Mouse (Mus musculus) activated CD4-positive, CD25-positive, alpha-beta regulatory T cell, adult 4 months (primary cell): ENCODE results near the gene Btrc. TPM values are rescaled to one million over a fixed set of nuclear protein-coding genes. Genes with fewer than 3 reads are reported as not detected.
"Not testable (repeated sequence)": the region's sequence is repeated elsewhere in the genome, so short reads cannot be mapped to it uniquely, and the experiment has no call there.

ENCODE experiments used
- ATAC-seq: one replicate; pipeline ENCODE4 v1.8.0; 2017
- polyA plus RNA-seq, 2 experiments: library from polyadenylated mRNA; unstranded; fragments of 100-300 nt; shearing (Covaris generic); gene quantifications; one replicate each; pipeline ENCODE4 v1.2.1; 2017

Btrc gene
- polyA plus RNA-seq: 10 to 100 TPM; 22.0 to 33.4 TPM

GRCm38 (mm10) chr19:45363384-45363926, at the start of gene Btrc:
TSS of gene Btrc (plus strand) at chr19:45363734.
- peak; percentile 98 for ATAC-seq

GRCm38 (mm10) chr19:45317473-45317882, 46.1 kb upstream of the Btrc start:
- no peak for ATAC-seq

- ATAC-seq: no peak
These were observed 42.5 kb upstream of the Btrc start for GRCm38 (mm10) chr19:45321062-45321461.

- ATAC-seq: no peak
These were observed 34.5 kb upstream of the Btrc start for GRCm38 (mm10) chr19:45329039-45329438.

- no peak for ATAC-seq
These were observed 33.7 kb upstream of the Btrc start for GRCm38 (mm10) chr19:45329748-45330298.

- no peak for ATAC-seq
These were observed 26.8 kb upstream of the Btrc start for GRCm38 (mm10) chr19:45336718-45337117.

DNA sequence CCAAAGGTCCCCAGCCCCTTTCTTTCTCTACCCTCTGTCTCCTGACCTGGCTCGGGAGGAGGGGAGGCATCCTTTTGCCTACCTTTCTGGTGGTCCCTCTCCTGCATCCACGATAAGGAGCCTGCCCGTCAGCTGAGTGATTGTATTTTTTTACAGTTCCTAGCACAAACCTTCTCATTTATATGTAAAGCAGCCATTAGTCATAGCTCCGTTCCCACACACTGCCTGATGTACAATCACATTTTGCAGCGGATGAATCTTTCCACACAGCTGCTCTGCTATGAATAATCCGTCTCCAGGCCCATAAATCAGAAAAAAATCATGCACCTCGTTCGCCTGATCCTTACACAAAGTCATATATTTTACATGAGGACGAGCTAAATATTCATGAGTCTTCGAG, 25.4 kb upstream of the Btrc start:
- ATAC-seq: no peak

DNA sequence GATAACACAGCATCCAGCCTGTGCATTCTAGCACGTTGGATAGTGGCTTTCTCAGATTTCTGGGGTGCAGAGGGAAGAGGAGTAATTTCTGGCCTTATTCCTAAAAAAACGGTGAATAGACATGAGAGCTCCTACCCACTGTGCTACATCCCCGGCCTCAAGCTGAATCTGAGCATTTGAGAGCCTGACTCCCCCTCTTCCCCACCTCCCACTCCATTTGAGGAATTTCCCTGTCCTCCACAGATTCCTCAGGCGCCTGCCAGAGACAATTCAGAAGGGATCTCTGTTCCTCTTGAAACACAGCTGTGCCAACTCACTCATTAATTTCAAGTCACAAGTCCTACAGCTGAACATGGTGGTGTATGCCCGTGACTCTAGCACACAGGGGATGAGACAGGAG, 19.6 kb upstream of the Btrc start:
- no peak for ATAC-seq

DNA sequence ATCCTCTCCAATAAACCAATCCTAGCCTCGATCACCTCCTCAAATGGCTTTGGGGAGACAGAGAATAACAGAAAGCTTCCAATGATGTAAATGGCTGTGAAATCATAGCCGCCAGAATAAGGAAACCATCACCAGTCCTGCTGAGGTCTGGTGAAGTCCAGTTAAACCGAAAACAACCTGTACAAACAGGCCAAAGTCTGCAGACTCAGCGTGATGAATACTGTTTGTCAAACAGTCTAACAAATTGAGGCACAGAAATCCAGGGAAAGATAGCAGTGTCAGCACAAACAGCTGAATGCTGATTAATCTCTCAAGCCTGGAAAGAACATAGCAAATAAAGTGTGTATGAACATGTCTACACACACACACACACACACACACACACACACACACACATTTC, 15.3 kb upstream of the Btrc start:
- ATAC-seq: no peak

GRCm38 (mm10) chr19:45350456-45350855, 13.1 kb upstream of the Btrc start:
- no peak for ATAC-seq

DNA sequence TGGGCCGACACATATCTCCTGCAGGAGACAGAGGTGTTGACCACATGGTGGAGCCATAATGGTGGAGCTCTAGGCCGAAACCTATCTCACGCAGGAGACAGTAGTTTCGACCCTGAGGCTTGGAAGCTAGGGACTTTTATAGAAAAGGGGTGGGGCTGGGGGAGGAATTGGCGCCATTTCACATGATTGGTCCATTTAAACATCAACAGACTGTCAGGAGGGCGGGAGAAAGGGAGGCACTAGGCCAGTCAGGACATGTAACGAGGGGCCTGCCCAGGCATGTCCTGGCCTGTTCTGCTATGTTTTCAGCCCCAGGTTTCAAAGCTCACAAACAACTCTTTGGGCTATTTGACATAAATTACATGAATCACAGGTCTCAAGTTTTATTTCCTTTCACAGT, 10.8 kb upstream of the Btrc start:
- ATAC-seq: not testable (repeated sequence)

DNA sequence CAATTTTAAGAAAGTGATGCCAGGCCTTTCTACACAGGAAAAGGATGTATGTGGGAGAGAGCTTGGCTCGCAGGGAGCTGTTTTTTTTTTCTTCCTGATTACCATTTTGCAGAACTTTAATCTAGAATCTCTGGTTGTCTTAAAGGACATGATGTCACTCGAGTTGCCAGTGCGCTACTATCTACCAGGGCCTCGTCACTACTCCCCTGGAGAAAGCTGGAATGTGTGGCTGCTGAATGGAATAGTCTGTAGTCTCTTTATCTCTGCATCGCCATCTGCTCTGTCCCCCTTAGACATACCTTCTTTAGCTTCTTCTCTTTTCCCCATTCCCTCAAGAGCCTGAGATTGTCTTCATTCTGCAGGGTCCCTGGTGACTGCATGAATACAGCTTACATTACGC, 7.9 kb upstream of the Btrc start:
- no peak for ATAC-seq

GRCm38 (mm10) chr19:45356868-45357267, 6.7 kb upstream of the Btrc start:
- not testable (repeated sequence) for ATAC-seq

DNA sequence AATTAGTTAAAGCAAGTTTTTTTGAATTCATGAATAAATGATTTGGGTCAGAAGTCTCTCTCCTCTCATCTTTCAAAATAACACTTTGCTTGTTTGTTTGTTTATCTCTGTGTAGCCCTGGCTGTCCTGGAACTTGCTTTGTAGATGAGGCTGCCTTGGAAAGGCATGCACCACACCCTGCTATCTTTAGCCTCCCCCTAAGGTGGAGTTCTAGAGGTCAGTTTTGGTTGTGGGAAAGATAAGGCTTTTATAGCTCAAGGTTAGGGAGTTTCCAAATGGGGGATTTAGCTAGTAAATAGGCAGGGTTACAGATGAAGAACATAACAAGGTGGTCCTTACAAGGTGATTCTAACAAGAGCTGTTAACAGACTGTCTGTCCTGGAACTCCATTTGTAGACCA, 3.0 kb upstream of the Btrc start:
- ATAC-seq: no peak

DNA sequence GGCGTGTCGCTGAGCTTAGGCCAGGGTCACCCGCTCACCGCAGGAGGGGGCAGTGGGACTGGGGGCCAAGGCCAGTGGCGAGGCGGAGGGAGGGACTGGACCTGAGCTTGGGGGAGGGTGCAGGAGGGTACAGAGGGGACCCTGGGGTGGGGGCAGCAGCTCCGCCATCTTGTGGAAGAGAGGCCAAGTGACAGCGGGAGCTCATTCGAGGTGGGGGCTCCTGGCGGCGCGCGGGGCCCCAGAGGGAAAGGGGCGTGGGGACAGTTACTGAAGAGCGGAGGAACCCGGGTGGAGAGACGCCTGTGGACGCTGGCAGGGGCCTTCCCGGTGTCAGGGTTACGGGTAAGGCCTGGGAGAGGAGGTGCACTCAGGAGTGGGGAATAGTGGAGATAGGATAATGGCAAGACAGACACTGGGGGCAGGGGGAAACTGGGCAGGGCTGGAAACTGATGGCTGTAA, 428 bp downstream of the Btrc start:
- no peak for ATAC-seq

- ATAC-seq: no peak
These were observed 3.1 kb downstream of the Btrc start for GRCm38 (mm10) chr19:45366651-45367050.

DNA sequence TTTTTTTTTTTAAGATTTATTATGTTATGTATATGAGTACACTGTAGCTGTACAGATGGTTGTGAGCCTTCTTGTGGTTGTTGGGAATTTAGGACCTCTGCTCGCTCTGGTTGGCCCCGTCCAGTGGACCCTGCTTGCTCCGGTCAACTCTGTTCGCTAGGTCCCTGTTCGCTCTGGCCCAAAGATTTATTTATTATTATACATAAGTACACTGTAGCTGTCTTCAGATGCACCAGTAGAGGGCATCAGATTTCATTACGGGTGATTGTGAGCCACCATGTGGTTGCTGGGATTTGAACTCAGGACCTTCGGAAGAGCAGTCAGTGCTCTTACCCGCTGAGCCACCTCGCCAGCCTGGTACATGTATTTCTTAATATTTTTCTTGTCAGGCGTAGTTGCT, 21.3 kb downstream of the Btrc start:
- ATAC-seq: not testable (repeated sequence)

- no peak for ATAC-seq
These were observed 25.0 kb downstream of the Btrc start for GRCm38 (mm10) chr19:45388551-45388950.

GRCm38 (mm10) chr19:45394078-45394477, 30.5 kb downstream of the Btrc start:
- ATAC-seq: no peak

DNA sequence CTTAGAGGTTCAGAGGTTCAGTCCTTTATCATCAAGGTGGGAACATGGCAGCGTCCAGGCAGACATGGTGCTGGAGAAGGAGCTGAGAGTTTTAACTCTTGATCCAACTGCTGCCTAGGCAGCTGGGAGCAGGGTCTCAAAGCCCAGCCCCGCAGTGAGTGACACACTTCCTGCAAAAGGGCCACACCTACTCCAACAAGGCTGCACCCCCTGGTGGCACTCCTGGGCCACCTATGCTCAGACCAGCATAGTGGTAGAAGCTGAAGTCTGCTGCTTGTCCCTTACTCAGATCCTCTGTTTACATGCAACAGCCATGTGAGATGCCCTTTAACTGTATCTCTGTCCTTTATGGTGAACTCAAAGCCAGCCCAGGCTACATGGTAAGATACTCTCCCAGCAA, 47.5 kb downstream of the Btrc start:
- ATAC-seq: no peak

GRCm38 (mm10) chr19:45412694-45413093, 49.2 kb downstream of the Btrc start:
- no peak for ATAC-seq

DNA sequence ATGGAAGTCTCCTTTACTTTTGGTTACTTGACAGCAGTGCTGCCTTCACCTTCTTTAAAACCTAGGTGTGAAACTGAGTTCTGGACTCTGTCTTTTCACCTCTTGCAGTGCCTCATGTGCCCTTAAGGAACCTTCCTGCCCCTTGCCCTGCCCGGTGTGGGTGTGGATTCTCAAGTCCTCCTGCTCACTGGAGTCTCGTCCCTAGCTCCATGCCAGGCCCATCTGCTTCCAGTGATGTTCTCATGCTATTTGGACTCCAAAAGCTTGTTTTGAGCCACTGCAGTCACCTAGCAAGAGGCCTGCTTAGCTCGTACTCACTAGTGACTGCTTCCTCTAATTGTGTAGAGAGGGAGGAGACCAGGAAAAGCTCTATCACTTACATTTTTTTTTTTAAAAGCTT, 50.4 kb downstream of the Btrc start:
- no peak for ATAC-seq

DNA sequence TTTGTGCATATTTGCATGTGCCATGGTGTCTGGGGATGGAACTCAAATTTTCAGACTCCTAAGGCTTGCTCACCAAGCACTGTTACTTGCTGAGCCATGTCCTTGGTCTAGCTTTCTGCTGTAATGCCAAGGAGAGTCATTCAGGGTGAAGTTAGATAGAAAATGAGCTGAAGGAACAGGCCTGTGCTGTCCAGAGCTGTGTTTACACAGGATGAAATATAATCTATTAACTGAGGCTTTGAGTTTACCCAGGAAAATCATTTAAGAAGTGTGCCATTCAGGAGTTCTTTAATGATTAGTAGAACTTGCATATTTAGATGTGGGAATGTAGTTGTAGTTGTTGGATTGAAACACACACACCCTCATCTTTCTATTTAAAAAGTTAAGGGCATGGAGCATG, 54.1 kb downstream of the Btrc start:
- ATAC-seq: no peak

DNA sequence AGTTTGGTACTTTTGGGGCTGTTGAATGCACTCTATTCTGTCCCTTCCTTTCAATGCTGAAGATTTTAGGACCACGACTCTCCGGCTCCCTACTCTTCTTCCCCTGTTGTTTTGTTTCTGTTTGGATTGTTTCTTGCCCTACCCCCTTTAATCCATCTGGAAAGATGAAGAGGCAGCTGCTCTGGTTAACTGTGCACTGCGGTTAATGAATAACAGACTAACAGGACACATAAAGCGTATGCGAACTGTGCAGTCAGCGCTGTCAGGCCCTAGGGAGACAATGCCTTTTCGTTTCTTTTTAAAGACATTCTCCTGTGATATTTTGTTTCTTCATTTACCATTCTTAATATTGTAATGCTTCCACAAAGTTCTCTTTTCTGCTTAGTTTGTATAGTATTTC, 58.7 kb downstream of the Btrc start:
- ATAC-seq: no peak

- no peak for ATAC-seq
These were observed 64.6 kb downstream of the Btrc start for GRCm38 (mm10) chr19:45428146-45428545.
